In genomic region chr13:25838237-25838636, GRCm38 (mm10) we compare ENCODE assay signal across 20 mouse cellular contexts.
"Had no signal": no experiment of that assay in that cellular context is flagged by ENCODE, and none has a peak within 500 bp of the region (broad histone marks: within the 10 kb centered on the region; RNA-seq: fewer than 3 reads in every experiment).

No protein-coding gene starts in this region.

- H3K9me3 ChIP-seq: kidney, embryonic 15.5 days; liver, embryonic 13.5 days; midbrain, embryonic 12.5 days; midbrain, embryonic 15.5 days; neural tube, embryonic 12.5 days; neural tube, embryonic 15.5 days; stomach, embryonic 15.5 days had no signal

- H3K27me3 ChIP-seq: kidney, embryonic 15.5 days; liver, embryonic 13.5 days; megakaryocyte, embryonic 14.5 days; midbrain, embryonic 12.5 days; midbrain, embryonic 15.5 days; neural tube, embryonic 12.5 days; neural tube, embryonic 15.5 days; stomach, embryonic 15.5 days had no signal

- H3K9ac ChIP-seq: kidney, embryonic 15.5 days; liver, embryonic 13.5 days; lung, embryonic 14.5 days; midbrain, embryonic 12.5 days; midbrain, embryonic 15.5 days; neural tube, embryonic 12.5 days; neural tube, embryonic 15.5 days; stomach, embryonic 15.5 days had no signal

- ATAC-seq: midbrain, embryonic 15.5 days had no signal

- H3K4me3 ChIP-seq: kidney, embryonic 15.5 days; left cerebral cortex, adult 2 months; liver, embryonic 13.5 days; megakaryocyte, embryonic 14.5 days; midbrain, embryonic 12.5 days; midbrain, embryonic 15.5 days; neural tube, embryonic 12.5 days; neural tube, embryonic 15.5 days; stomach, embryonic 15.5 days had no signal

- H3K27ac ChIP-seq: kidney, embryonic 15.5 days; left cerebral cortex, adult 2 months; liver, embryonic 13.5 days; midbrain, embryonic 12.5 days; midbrain, embryonic 15.5 days; neural tube, embryonic 12.5 days; neural tube, embryonic 15.5 days; stomach, embryonic 15.5 days had no signal

- H3K36me3 ChIP-seq: kidney, embryonic 15.5 days; liver, embryonic 13.5 days; midbrain, embryonic 12.5 days; midbrain, embryonic 15.5 days; neural tube, embryonic 12.5 days; neural tube, embryonic 15.5 days; stomach, embryonic 15.5 days had no signal

- H3K4me2 ChIP-seq: kidney, embryonic 15.5 days; liver, embryonic 13.5 days; lung, embryonic 14.5 days; midbrain, embryonic 12.5 days; midbrain, embryonic 15.5 days; neural tube, embryonic 12.5 days; neural tube, embryonic 15.5 days; stomach, embryonic 15.5 days had no signal

- H3K4me1 ChIP-seq: kidney, embryonic 15.5 days; liver, embryonic 13.5 days; megakaryocyte, embryonic 14.5 days; midbrain, embryonic 12.5 days; midbrain, embryonic 15.5 days; neural tube, embryonic 12.5 days; neural tube, embryonic 15.5 days; stomach, embryonic 15.5 days had no signal

- DNase-seq: kidney, adult 8-10 months; kidney, postnatal 10 days; kidney, postnatal 36 days; layer of hippocampus, postnatal 36 days; liver, embryonic 13.5 days; lung, embryonic 14.5 days; lung, postnatal 10 days; lung, postnatal 36 days; retina, postnatal 1 day; right cerebral cortex, postnatal 25 days; spleen, adult 18-20 months; thymus, postnatal 25 days had no signal
